Mouse (Mus musculus) lung, postnatal 36 days (tissue): ENCODE results near the gene Pmvk.
A peak's percentile ranks its signal among the peaks of the same experiment; 100 is the strongest.
"Not testable (repeated sequence)": the region's sequence is repeated elsewhere in the genome, so short reads cannot be mapped to it uniquely, and the experiment has no call there.

Experiments
- DNase-seq: peaks from one replicate; pipeline ENCODE4 v3.0.0; 2022; ENCODE audit warnings: mixed read lengths

Pmvk gene

DNA sequence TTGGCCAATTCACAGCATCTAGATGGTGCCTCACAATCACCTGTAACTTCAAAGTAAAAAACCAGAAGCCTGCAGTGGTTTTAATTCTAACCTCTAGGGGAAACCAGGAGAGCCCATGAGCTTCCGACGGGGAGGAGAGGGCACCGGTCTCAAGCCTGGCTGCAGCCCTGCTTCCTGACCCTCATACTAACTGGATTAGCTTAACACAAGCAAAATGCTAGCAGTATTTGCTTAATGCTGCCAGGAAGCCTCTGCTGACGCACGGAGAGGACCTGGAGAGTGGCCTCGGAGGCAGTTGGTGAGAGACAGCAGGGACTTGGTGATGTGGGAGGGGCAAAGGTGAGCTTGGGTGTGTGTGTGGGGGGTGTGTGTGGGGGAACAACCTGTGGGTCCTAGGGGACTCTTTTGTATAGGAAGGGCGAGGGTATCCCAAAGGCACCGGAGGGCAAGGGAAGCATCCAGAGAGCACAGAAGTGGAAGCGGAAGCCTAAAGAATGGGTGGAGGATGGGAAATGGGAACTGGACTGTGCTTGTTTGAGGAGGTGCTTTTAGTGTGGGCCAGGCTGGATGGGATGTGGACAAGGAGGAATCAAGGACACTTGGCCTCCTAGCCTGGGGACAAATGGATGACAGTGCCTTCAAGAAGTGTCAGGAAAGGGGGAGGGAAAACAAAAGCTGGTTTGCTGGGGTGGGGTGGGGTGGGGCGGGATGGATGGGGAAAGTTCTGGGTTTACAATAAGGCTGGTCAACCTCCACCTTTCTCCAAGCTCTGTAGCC, at the start of gene Pmvk:
Gene Pmvk (plus strand): TSS at position 141 of the 777 bp plus-strand sequence.
- no peak for DNase-seq

DNA sequence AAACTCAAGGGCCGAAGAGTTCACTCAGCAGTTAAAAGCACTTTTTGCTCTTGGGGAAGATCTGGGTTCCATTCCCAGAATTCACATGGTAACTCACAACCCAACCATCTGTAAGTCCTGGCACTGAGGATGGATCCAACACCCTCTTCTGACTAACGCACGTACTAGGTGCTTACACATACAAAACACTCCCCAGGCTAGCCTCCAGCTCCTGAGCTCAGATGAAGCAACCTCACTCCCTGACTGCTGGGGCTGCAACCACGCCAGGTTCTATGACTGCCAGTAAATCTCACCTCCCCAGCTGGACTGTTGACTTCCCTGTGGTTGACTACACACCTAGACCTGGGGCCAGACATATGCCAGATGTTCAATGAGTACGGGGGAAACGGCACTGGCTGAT, 47.5 kb upstream of the Pmvk start:
- no peak for DNase-seq

DNA sequence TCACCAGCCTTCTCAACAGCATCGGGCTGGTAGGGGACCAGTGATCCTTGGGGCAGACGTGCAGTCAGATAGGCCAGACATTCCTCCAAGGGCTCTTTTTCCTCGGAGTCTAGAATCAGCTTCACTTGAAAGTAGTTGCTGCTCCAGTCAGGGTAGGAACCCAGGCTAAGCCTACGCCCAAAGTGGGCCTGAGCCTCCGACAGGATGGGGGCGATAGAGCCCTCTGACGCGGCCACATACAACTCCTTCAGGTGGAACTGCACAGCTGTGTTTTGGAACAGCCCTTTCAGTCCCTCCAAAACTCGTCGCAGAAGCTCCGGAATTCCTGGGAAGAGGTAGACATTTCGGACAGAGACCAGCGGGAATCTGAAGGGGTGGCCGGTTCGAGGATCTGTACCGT, 45.9 kb upstream of the Pmvk start:
- no peak for DNase-seq

GRCm38 (mm10) chr3:89409701-89410100, 44.6 kb upstream of the Pmvk start:
- no peak for DNase-seq

DNA sequence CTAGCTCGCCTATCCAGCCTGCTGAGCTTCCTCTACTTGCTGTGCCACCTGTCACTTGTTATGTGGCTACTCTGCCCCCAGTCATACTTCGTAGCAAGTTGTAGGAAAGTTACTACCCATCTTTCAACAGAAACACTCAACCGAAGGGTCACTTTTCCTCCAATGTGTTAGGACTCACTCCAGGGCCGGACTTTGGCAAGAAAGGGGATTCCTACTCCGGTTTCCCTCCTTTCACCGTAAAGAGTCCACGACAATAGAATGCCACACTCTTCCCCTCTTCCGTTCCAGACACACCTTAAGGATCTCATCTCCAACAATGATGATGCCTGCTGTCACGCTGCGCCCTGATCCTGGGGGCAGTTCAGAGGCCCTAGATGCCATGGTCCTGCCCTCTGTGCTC, 43.5 kb upstream of the Pmvk start:
- DNase-seq, result no peak

DNA sequence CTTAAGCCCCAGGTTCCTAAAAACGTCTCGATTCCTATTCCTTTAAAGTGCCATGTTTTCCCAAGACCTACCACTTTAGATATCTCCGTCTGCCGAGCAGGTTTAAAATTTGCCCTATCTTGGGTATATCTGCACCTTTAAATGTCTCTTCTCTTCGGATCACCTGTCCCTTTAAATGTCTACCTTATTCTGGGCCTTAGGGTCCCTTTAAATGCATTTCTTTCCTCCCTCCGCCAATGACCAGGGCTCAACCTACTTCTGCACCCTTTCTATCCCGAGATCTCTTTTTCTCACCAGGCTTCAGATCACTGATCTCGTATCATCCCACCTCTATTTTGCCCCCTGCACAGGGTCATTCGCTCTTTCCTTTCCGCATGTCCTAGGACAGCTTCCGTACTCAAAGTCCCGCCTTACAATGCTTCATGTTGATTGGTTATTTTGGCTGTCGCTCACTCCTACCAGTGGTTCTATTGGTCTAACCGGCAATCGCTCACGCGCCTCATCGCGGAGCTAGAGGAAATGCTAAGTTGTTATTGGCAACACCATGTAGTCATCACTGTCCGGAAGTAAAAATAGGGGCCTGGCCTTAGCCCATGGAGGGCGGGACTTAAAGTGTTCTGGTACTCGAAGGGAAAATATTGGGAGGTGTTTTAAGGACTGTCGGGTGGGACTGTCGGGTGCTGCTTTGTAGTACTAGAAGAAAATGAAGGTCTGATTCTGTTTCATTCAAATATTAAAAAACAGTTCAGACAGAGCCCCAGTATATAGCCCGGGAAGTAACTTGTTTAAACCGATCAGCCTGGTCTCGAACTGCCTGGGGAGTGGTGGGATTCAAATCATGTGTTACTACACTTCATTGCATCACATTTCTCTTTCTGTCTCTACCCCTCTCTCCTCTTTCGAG, 42.6 kb upstream of the Pmvk start, which contains the start of gene Flad1:
Gene Flad1 (minus strand): TSS at position 381 of the 904 bp plus-strand sequence.
- peak; percentile 100 for DNase-seq

DNA sequence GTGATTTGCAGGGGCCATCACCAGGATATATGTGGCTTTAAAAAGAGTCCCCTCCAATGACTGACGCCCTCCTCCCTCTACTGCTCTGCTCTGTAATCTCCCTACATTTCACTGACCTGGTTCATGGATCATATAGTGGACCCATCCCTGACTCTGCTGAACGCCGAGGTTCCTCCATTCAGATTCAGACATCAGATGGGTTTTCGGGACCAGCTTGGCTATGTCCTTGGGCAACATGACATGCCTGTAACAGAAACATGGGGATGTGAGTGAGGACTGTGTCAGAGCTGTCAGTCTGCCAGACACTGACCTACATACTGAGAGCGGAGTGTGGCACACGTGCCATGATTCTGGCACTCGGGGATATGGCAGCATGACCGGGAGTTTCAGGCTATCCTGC, 38.2 kb upstream of the Pmvk start:
- DNase-seq, result no peak

DNA sequence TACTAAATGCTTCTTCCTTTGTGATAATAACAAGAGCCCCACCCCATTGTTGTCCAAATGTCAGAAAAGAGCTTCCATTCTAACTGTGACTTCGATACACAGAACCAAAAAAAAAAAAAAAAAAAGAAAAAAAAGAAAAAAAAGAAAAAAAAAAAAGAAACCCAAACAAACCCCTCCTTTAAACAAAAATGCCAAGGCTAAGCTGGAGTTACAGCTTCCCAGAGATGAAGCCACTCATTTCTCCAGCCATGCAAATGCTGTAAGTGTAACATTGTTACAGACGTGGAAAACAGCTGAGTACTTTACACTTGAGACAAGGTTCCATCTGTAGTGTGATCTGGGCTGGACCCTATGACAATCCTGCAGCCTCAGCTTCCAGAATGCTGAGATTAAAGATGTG, 37.2 kb upstream of the Pmvk start:
- no peak for DNase-seq

- no peak for DNase-seq
These were observed 36.5 kb upstream of the Pmvk start for GRCm38 (mm10) chr3:89417840-89418169.

- DNase-seq, result peak; percentile 99
These were observed 36.0 kb upstream of the Pmvk start, which contains the start of the genes Cks1b and Shc1 for GRCm38 (mm10) chr3:89418170-89418860. Gene Cks1b, minus strand, starts transcription at chr3:89418383. Gene Shc1, plus strand, starts transcription at chr3:89418443.

DNA sequence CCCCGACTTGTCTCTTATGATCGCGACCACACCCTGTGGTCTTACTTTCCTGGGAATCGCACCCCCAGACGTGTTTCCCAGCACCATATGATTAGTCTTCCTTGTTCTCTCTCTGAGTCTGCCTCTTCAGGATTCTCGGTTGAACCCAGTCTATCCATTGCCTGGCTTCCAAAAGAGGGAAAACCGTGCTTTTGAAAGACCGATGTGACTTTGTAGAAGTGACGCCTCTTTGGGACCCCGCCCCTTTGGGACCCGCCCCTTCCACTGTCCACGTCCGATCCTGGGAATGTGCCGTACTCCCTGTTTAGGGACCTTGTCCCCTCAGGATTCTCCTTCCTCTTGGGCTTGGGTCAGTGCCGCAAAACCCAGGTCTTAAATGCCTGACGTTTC, 35.5 kb upstream of the Pmvk start:
- DNase-seq, result peak; percentile 92

GRCm38 (mm10) chr3:89419571-89419970, 34.8 kb upstream of the Pmvk start:
- DNase-seq, result peak; percentile 85

DNA sequence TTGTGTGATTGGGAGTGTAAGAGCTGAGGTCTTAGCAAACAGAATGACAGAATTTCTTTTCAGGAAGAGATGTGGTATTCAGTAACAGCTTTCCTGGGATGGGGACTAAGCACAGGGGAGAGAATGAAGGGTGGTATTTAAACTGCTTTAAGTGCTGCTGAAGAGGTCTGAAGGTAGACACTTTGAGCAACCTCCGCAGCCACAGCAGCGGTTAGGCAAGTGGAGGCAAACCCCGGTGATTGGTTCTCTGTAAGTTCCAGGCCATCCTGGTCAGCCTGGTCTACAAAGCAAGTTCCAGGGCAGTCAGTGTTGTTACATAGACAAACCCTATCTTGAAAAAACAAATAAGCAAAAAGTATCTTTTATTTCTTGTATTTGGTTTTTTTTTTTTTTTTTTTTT, 34.4 kb upstream of the Pmvk start:
- DNase-seq, result peak; percentile 41

DNA sequence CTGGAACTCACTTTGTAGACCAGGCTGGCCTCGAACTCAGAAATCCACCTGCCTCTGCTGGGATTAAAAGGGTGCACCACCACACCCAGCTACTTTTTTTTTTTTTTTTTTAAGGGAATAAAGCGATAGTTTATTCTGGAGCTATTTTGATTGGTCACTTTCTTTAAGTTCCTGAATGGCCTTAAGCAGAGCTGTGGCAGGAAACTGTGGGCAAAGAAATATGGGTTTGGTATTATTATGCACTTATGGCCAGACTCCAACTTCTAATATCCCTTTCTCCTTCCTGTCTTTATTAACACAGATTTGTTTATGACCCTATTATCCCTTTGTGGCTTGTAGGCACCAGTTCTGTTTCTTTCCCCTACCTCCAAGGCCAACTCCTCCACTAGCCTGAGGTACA, 33.9 kb upstream of the Pmvk start:
- no peak for DNase-seq

- peak; percentile 93 for DNase-seq
These were observed 33.2 kb upstream of the Pmvk start for GRCm38 (mm10) chr3:89421002-89421774.

DNA sequence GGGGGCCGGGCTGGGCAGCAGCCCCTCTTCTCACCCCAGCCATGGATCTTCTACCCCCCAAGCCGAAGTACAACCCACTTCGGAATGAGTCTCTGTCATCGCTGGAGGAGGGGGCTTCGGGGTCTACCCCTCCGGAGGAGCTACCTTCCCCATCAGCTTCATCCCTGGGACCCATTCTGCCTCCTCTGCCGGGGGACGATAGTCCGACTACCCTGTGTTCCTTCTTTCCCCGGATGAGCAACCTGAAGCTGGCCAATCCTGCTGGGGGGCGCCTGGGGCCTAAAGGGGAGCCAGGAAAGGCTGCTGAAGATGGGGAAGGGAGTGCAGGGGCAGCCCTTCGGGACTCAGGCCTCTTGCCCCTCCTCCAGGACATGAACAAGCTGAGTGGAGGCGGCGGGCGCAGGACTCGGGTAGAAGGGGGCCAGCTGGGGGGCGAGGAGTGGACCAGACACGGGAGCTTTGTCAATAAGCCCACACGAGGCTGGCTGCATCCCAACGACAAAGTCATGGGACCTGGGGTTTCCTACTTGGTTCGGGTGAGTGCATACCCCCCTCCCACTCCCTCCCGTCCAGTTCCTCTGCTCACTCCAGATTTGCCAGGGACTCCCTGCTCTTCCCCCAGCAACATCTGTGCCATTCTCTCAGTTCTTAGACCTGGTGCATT, 32.4 kb upstream of the Pmvk start:
- DNase-seq, result peak; percentile 38

DNA sequence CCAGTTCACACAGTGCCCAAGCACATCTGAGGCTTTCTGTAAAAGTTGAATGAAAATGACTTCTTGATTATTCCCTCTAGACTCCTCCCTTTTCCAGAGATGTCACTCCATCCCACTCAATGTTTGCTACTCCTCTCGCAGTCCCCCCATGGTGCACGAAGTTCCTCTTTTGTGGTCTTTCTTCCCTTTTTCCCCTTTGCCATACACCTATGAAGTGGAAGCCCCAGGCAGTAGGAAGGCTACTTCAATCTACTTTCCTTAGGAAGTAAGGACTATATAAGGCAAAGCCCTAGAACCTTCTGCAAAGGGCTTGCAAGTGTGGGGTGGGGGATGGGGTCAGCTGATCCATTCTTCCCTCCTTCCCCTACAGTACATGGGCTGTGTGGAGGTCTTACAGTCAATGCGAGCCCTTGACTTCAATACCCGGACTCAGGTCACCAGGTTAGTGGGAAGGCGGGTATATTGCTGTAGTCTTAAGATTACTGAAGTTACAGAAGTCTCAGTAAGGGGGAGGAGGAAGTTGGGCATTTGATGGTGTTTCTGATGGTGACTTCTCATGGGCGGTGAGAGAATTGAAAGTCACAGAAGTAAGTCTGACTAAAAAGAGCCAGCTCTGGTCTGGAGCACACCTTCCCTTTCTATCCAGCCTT, 31.7 kb upstream of the Pmvk start:
- DNase-seq, result peak; percentile 29

GRCm38 (mm10) chr3:89424416-89425140, 29.8 kb upstream of the Pmvk start:
- no peak for DNase-seq

GRCm38 (mm10) chr3:89425141-89425525, 29.2 kb upstream of the Pmvk start:
- no peak for DNase-seq

DNA sequence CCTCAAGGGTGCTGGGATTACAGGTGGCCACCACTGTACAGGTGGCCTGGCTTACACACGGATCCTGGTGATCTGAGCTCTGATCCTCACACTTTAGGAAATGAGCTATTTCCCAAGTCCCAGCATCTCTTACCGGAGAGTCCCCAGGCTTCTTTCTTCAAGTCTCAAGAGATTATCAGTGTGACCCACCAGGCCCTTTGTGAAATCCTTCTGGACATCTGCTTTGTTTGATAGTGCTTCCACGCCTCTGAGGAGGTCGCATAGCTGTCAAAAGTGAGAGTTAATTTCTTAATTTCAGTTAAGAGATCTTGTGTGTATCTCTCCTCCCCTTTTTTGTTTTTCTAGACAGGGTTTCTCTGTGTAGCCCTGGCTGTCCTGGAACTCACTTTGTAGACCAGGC, 28.5 kb upstream of the Pmvk start:
- DNase-seq, result no peak

DNA sequence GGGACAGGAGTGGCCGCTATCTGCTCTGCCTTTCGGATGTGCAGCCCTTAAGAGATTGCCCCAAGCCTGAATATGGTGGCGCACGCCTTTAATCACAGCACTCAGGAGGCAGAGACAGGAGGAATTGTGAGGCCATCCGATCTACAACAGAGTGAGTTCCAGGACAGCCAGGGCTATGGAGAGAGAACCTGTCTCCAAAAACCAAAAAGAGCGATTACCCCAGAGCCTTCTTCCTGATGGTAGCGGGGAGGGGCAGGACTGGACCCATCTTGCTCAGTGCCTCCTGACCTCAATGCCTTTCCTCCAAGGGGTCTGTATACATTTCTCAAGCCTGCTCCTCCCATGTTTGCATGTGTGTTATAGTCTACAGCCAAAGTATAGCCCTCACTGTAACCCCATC, 25.3 kb upstream of the Pmvk start:
- DNase-seq, result not testable (repeated sequence)
